Mouse (Mus musculus) liver, embryonic 16.5 days (tissue): ENCODE results near the gene Grap2. TPM values are rescaled to one million over a fixed set of nuclear protein-coding genes. Genes with fewer than 3 reads are reported as not detected.

Source experiments
- ATAC-seq: fragments of 200-750 bp; cut with Nextera tagmentation; 2 replicates; pipeline ENCODE4 v1.8.0; 2017; ENCODE audit warnings: low read depth, mild to moderate bottlenecking, moderate number of reproducible peaks, moderate library complexity
- H3K27ac ChIP-seq: fragments of 300-500 bp; sonication (generic); 2 replicates; pipeline ENCODE4 v1.5.1; 2014; ENCODE audit warnings: mild to moderate bottlenecking, low read length
- H3K27me3 ChIP-seq: fragments of 300-500 bp; sonication (generic); 2 replicates; pipeline ENCODE4 v1.6.1; 2014; ENCODE audit warnings: low read depth, low read length, mixed read lengths; ENCODE audit not compliant: control insufficient read depth, insufficient read depth
- H3K36me3 ChIP-seq: fragments of 300-500 bp; sonication (generic); 2 replicates; pipeline ENCODE4 v1.6.1; 2014; ENCODE audit warnings: mild to moderate bottlenecking; ENCODE audit not compliant: control insufficient read depth, insufficient read depth
- H3K4me1 ChIP-seq: fragments of 300-500 bp; sonication (generic); 2 replicates; pipeline ENCODE4 v1.6.1; 2014; ENCODE audit warnings: low read depth, low read length, mixed read lengths; ENCODE audit not compliant: control insufficient read depth
- H3K4me2 ChIP-seq: fragments of 300-500 bp; sonication (generic); 2 replicates; pipeline ENCODE4 v1.6.1; 2014; ENCODE audit warnings: low read depth, low read length, mixed read lengths
- H3K4me3 ChIP-seq: fragments of 300-500 bp; sonication (generic); 2 replicates; pipeline ENCODE4 v1.5.1; 2014; ENCODE audit warnings: low read depth, mild to moderate bottlenecking, low read length
- H3K9ac ChIP-seq: fragments of 300-500 bp; sonication (generic); 2 replicates; pipeline ENCODE4 v1.6.1; 2014; ENCODE audit warnings: low read depth, low read length
- H3K9me3 ChIP-seq: fragments of 300-500 bp; sonication (generic); replicated peaks from 2 replicates; pipeline ENCODE4 v1.6.1; 2016; ENCODE audit warnings: low read length; ENCODE audit not compliant: control insufficient read depth
- WGBS: fragments of 180-500 bp; shearing (Covaris S2); extraction: QIAGEN DNeasy Blood & Tissue Kit; methylation state at CpG from one replicate; pipeline ENCODE4 v1.1.7; 2014; ENCODE audit not compliant: insufficient replicate concordance; 5-methylcytosine and 5-hydroxymethylcytosine counted together
- polyA plus RNA-seq: library from polyadenylated mRNA; unstranded; fragments of >200 nt; fragmentation: Nextera tagmentation; extraction: Ambion mirVana; gene quantifications from 2 replicates; pipeline ENCODE4 v1.2.1, GENCODE M21; 2015

The Grap2 gene
- polyA plus RNA-seq, 1 experiment from 2014 or later = 12.7 TPM

- no peak overlapping the region for H3K4me3 ChIP-seq
- H3K4me2 ChIP-seq = no peak overlapping the region
- no peak for ATAC-seq
- H3K9me3 ChIP-seq = no peaks in the 10 kb centered on the region
- H3K4me1 ChIP-seq = peaks cover 15% of the 10 kb centered on the region
- H3K36me3 ChIP-seq = no peaks in the 10 kb centered on the region
- H3K27me3 ChIP-seq = no peaks in the 10 kb centered on the region
- H3K9ac ChIP-seq = no peak overlapping the region
- WGBS = 53% methylated on average over 8 of the region's 8 CpGs
- peak overlapping the region; percentile 3; the same call in 1 of the 2 replicates for H3K27ac ChIP-seq
Measured at GRCm38 (mm10) chr15:80679515-80680215, 107.3 kb downstream of the Grap2 start.

DNA sequence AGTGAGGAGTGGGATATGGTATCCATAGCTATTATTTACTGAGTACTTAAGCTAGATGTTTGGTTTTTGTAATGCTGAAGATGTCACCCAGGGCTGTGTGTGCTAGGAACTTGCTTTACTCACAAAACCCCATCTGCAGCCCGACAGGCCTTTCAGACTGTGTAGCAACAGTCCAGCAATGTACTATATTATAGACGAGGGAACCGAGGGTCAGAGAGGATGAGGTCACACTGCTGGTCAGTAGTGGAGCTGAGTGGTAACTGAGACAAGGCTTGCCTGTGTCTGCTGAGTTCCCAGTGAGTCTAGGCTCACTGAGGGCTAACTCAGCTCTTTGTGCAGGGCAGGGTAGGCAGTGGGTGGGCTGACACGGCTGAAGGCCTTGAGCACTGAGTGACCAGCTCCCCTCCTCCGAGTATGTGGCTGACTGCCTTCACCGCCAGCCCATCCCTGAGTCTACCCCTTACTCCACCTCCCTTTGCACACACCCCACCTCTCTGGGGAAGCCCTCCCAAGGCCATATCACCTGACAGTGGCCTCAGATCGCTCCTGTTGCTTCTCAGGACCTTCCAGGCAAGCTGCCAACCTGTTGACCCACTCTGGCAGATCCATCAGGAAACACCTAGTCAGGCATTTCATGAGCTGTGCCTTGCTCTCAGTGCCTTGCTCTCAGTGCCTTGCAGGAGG, 108.1 kb downstream of the Grap2 start:
- H3K4me2 ChIP-seq = no peak overlapping the region
- peak overlapping the region; percentile 36 for H3K27ac ChIP-seq
- 55% methylated on average over 7 of the region's 7 CpGs for WGBS
- no peak overlapping the region for H3K4me3 ChIP-seq
- H3K9ac ChIP-seq = no peak overlapping the region
- peaks cover 18% of the 10 kb centered on the region for H3K4me1 ChIP-seq
- no peaks in the 10 kb centered on the region for H3K9me3 ChIP-seq
- peak; percentile 65 for ATAC-seq
- H3K27me3 ChIP-seq = no peaks in the 10 kb centered on the region
- H3K36me3 ChIP-seq = no peaks in the 10 kb centered on the region

DNA sequence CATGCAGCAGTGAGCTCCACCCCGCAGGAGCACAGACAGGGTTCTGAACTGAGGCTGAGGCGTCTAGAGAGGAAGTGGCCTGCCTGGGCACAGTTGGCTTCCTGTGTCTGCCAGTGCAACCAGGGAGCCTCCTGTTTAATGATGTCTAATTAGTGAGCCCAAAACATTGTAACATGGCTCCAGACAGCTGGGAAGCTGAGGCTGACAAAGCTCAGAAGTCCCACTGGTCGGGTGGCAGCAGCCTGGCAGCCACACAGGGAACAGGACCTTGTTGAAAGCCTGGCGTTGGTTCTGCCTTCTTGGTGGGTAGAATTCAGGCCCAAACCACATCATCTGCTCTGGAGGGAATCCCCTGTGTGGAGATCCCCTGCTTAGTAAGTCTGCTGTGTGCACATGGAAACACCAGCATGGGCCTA, 109.1 kb downstream of the Grap2 start:
- no peaks in the 10 kb centered on the region for H3K27me3 ChIP-seq
- ATAC-seq = no peak
- WGBS = 31% methylated on average over 4 of the region's 4 CpGs
- no peaks in the 10 kb centered on the region for H3K36me3 ChIP-seq
- no peak overlapping the region for H3K4me3 ChIP-seq
- no peak overlapping the region for H3K9ac ChIP-seq
- H3K4me2 ChIP-seq = no peak overlapping the region
- no peaks in the 10 kb centered on the region for H3K9me3 ChIP-seq
- H3K4me1 ChIP-seq = peaks cover 18% of the 10 kb centered on the region
- H3K27ac ChIP-seq = peak overlapping the region; percentile 35

- Histone ChIP-seq H3K27ac (peak overlapping the region; percentile 67), H3K36me3 (no peaks in the 10 kb centered on the region), H3K4me1 (peaks cover 18% of the 10 kb centered on the region), H3K9me3 (no peaks in the 10 kb centered on the region), H3K27me3 (no peaks in the 10 kb centered on the region), H3K4me2 (peak overlapping the region; percentile 22), H3K4me3 (no peak overlapping the region), H3K9ac (no peak overlapping the region)
- peak; percentile 52 for ATAC-seq
- 54% methylated on average over 8 of the region's 8 CpGs for WGBS
Measured at GRCm38 (mm10) chr15:80682343-80682742, 109.9 kb downstream of the Grap2 start.

- H3K4me3 ChIP-seq = no peak overlapping the region
- no peaks in the 10 kb centered on the region for H3K9me3 ChIP-seq
- no peak overlapping the region for H3K4me2 ChIP-seq
- no peak overlapping the region for H3K9ac ChIP-seq
- WGBS = 61% methylated on average over 6 of the region's 6 CpGs
- peaks cover 18% of the 10 kb centered on the region for H3K4me1 ChIP-seq
- ATAC-seq = no peak
- peak overlapping the region; percentile 67; the same call in 1 of the 2 replicates for H3K27ac ChIP-seq
- H3K36me3 ChIP-seq = no peaks in the 10 kb centered on the region
- no peaks in the 10 kb centered on the region for H3K27me3 ChIP-seq
Measured at GRCm38 (mm10) chr15:80683151-80683550, 110.8 kb downstream of the Grap2 start.

DNA sequence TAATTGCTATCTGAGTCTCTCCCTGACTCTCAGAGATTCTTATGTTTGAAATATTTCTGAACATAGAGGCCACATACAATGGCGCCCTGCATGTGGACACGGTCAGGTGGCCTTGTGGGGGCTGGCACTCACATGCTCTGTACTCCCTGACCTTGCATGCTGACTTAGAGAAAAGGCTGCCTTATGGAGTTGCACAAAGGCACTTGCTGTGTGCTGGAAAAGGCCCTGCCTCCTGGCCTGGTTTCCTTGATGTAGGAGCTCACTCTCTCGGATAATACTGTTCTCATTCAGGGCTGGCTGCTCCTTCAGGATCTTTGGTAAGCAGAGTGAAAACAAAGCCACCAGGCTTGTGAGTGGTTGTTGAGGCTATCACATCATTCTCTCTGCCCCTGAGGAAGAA, 111.6 kb downstream of the Grap2 start:
- Histone ChIP-seq H3K4me2 (no peak overlapping the region), H3K4me1 (peaks cover 22% of the 10 kb centered on the region), H3K9ac (no peak overlapping the region), H3K9me3 (no peaks in the 10 kb centered on the region), H3K27me3 (no peaks in the 10 kb centered on the region), H3K4me3 (no peak overlapping the region), H3K27ac (no peak overlapping the region), H3K36me3 (no peaks in the 10 kb centered on the region)
- ATAC-seq = no peak
- 67% methylated on average over 3 of the region's 3 CpGs for WGBS

GRCm38 (mm10) chr15:80684786-80685602, 112.6 kb downstream of the Grap2 start:
- H3K4me3 ChIP-seq = no peak overlapping the region
- no peak overlapping the region for H3K9ac ChIP-seq
- no peaks in the 10 kb centered on the region for H3K27me3 ChIP-seq
- no peak overlapping the region for H3K4me2 ChIP-seq
- 38% methylated on average over 8 of the region's 8 CpGs for WGBS
- no peaks in the 10 kb centered on the region for H3K36me3 ChIP-seq
- no peaks in the 10 kb centered on the region for H3K9me3 ChIP-seq
- ATAC-seq = no peak; the same call in 1 of the 2 replicates
- no peak overlapping the region; the same call in 1 of the 2 replicates for H3K27ac ChIP-seq
- peaks cover 24% of the 10 kb centered on the region for H3K4me1 ChIP-seq

DNA sequence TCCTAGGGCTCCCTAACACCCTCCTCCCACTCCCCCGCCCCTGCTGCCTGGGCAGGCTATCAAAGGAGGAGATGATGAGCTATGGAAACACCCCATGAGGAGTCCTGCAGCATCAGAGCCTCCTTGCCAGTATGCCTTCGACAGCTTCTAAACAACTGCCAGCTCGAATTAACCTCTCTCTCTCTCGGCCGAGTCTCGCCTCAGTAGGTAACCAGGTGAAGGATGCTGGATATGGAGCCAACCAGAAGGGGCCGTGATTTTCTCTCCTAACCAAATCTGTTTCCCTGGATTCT, 113.2 kb downstream of the Grap2 start:
- Histone ChIP-seq H3K9ac (no peak overlapping the region), H3K27me3 (no peaks in the 10 kb centered on the region), H3K36me3 (no peaks in the 10 kb centered on the region), H3K4me1 (peaks cover 24% of the 10 kb centered on the region), H3K27ac (no peak overlapping the region), H3K4me3 (no peak overlapping the region), H3K9me3 (no peaks in the 10 kb centered on the region), H3K4me2 (no peak overlapping the region)
- WGBS = 50% methylated on average over 7 of the region's 7 CpGs
- ATAC-seq = no peak

- H3K4me2 ChIP-seq = no peak overlapping the region
- H3K4me3 ChIP-seq = no peak overlapping the region
- WGBS = 23% methylated on average over 7 of the region's 7 CpGs
- H3K27me3 ChIP-seq = no peaks in the 10 kb centered on the region
- H3K27ac ChIP-seq = no peak overlapping the region
- peak; percentile 56 for ATAC-seq
- no peaks in the 10 kb centered on the region for H3K9me3 ChIP-seq
- peaks cover 17% of the 10 kb centered on the region for H3K4me1 ChIP-seq
- H3K36me3 ChIP-seq = no peaks in the 10 kb centered on the region
- H3K9ac ChIP-seq = no peak overlapping the region
Measured at GRCm38 (mm10) chr15:80688536-80688935, 116.1 kb downstream of the Grap2 start.
